30 mouse cellular contexts compared by ENCODE assay signal in genomic region chr12:110630056-110630455, GRCm38 (mm10). TPM values are rescaled to one million over a fixed set of nuclear protein-coding genes. Genes with fewer than 3 reads are reported as not detected.
A peak's percentile ranks its signal among the peaks of the same experiment; 100 is the strongest.
DNase-seq lines count a peak whose midpoint lies in the region; ATAC-seq lines count a peak whose summit lies in the region.
"Had no signal": no experiment of that assay in that cellular context is flagged by ENCODE, and none has a peak within 500 bp of the region (broad histone marks: within the 10 kb centered on the region; RNA-seq: fewer than 3 reads in every experiment).

No protein-coding gene starts in this region.

- no peak overlapping the region for H3K4me3 ChIP-seq in hindbrain, embryonic 10.5 days
- H3K4me3 ChIP-seq: embryonic facial prominence, embryonic 13.5 days; embryonic facial prominence, embryonic 15.5 days; erythroblast, embryonic 14.5 days; forebrain, embryonic 10.5 days; forebrain, embryonic 12.5 days had no signal

- no peaks in the 10 kb centered on the region for H3K27me3 ChIP-seq in hindbrain, embryonic 10.5 days (ENCODE audit: insufficient read depth, poor library complexity, severe bottlenecking)
- H3K27me3 ChIP-seq: CH12.LX; embryonic facial prominence, embryonic 13.5 days; embryonic facial prominence, embryonic 15.5 days; forebrain, embryonic 12.5 days; Patski had no signal

- peak; percentile 55; the same call in 1 of the 2 replicates for ATAC-seq in frontal cortex, adult (ENCODE audit: low TSS enrichment)
- ATAC-seq: activated CD4-positive, CD25-positive, alpha-beta regulatory T cell, adult 4 months; CD4-positive, CD25-positive, alpha-beta regulatory T cell, adult 4 months; forebrain, embryonic 14.5 days; forebrain, embryonic 16.5 days; Patski had no signal

- H3K4me1 ChIP-seq in hindbrain, embryonic 10.5 days (replicated peaks) = no peaks in the 10 kb centered on the region
- H3K4me1 ChIP-seq: embryonic facial prominence, embryonic 13.5 days; embryonic facial prominence, embryonic 15.5 days; forebrain, embryonic 10.5 days; forebrain, embryonic 12.5 days had no signal

- H3K27ac ChIP-seq in hindbrain, embryonic 10.5 days = no peak overlapping the region
- H3K27ac ChIP-seq: embryonic facial prominence, embryonic 13.5 days; embryonic facial prominence, embryonic 15.5 days; forebrain, embryonic 10.5 days; forebrain, embryonic 12.5 days had no signal

- peaks cover 100% of the 10 kb centered on the region for H3K36me3 ChIP-seq in hindbrain, embryonic 10.5 days

- no peaks in the 10 kb centered on the region for H3K9me3 ChIP-seq in hindbrain, embryonic 10.5 days
- H3K9me3 ChIP-seq: embryonic facial prominence, embryonic 13.5 days; embryonic facial prominence, embryonic 15.5 days; forebrain, embryonic 10.5 days; forebrain, embryonic 12.5 days; G1E had no signal

- 95% methylated on average over 11 of the region's 11 CpGs for WGBS in hindbrain, embryonic 10.5 days

- no peak for DNase-seq in frontal cortex, postnatal 25 days (ENCODE audit: low spot score in 2 of 2)
- DNase-seq in brain, adult 2 months (ENCODE audit: low read depth, low spot score) = peak; percentile 68
- peak; percentile 71 for DNase-seq in retina, postnatal 7 days (ENCODE audit: low read depth, low spot score)
- DNase-seq in hindbrain, embryonic 10.5 days (ENCODE audit: low spot score) = no peak
- no peak for DNase-seq in neural tube, embryonic 10.5 days (ENCODE audit: extremely low spot score, low spot score)
- DNase-seq: adrenal gland, adult 8-10 months; adrenal gland, postnatal 14 days; adrenal gland, postnatal 36 days; B cell, adult 2 months; cerebellum, adult 11 months; cerebellum, adult 18-20 months; cerebellum, adult 8-10 months; cerebellum, adult 9-11 months; cerebellum, postnatal 14 days; cerebellum, postnatal 36 days; embryo, embryonic 11 days had no signal

RNA-seq across cellular contexts. Expression of gene Dync1h1, which starts 28.8 kb away (rescaled TPM):
- polyA plus RNA-seq in hindbrain, embryonic 10.5 days (2016; fragmentation: Nextera tagmentation; extraction: Ambion mirVana) = 70.8 and 74.2 TPM in 2 replicates

RNA-seq across cellular contexts. Expression of gene 1700001K19Rik, which starts 52.4 kb away (rescaled TPM):
- 0.34 TPM in 1 of 2 replicates, not detected in the other for polyA plus RNA-seq in hindbrain, embryonic 10.5 days (2016; fragmentation: Nextera tagmentation; extraction: Ambion mirVana)
- polyA plus RNA-seq: brain, embryonic 14.5 days; embryonic facial prominence, embryonic 13.5 days; erythroblast, embryonic 14.5 days; forebrain, embryonic 10.5 days; forebrain, embryonic 12.5 days; forebrain, embryonic 14.5 days; G1E had no signal

Comparison
In these comparisons a context has a peak if more than half of its experiments do, and no peak if none do; other contexts are left out.
1. DNase-seq: peak in brain, adult 2 months (single experiment) and retina, postnatal 7 days (single experiment); none in frontal cortex, postnatal 25 days (0 of 2), hindbrain, embryonic 10.5 days (single experiment) and neural tube, embryonic 10.5 days (single experiment).